Mouse (Mus musculus) lung, embryonic 16.5 days (tissue): ENCODE measurements around the gene Foxn3. TPM values are rescaled to one million over a fixed set of nuclear protein-coding genes. Genes with fewer than 3 reads are reported as not detected.

Experiments used
- ATAC-seq: fragments of 200-750 bp; cut with Nextera tagmentation; 2 replicates; pipeline ENCODE4 v1.8.0; 2017; ENCODE audit warnings: low read depth, mild to moderate bottlenecking, moderate library complexity
- H3K27ac ChIP-seq: fragments of 300-500 bp; sonication (generic); 2 replicates; pipeline ENCODE4 v1.5.1; 2014; ENCODE audit warnings: mild to moderate bottlenecking, control low read depth, low read length
- H3K27me3 ChIP-seq: fragments of 300-500 bp; sonication (generic); 2 replicates; pipeline ENCODE4 v1.6.1; 2014; ENCODE audit warnings: low read depth, low read length, mixed read lengths; ENCODE audit not compliant: control insufficient read depth, insufficient read depth
- H3K36me3 ChIP-seq: fragments of 300-500 bp; sonication (generic); 2 replicates; pipeline ENCODE4 v1.6.1; 2014; ENCODE audit warnings: low read length; ENCODE audit not compliant: control insufficient read depth, insufficient read depth
- H3K4me1 ChIP-seq: fragments of 300-500 bp; sonication (generic); replicated peaks from 2 replicates; pipeline ENCODE4 v1.6.1; 2014; ENCODE audit warnings: low read length, mixed read lengths; ENCODE audit not compliant: control insufficient read depth, insufficient read depth
- H3K4me2 ChIP-seq: fragments of 300-500 bp; sonication (generic); 2 replicates; pipeline ENCODE4 v1.6.1; 2014; ENCODE audit warnings: low read depth, low read length, control low read depth
- H3K4me3 ChIP-seq: fragments of 300-500 bp; sonication (generic); 2 replicates; pipeline ENCODE4 v1.5.1; 2014; ENCODE audit warnings: mild to moderate bottlenecking, low read length, control low read depth
- H3K9ac ChIP-seq: fragments of 300-500 bp; sonication (generic); 2 replicates; pipeline ENCODE4 v1.6.1; 2014; ENCODE audit warnings: low read length, control low read depth
- H3K9me3 ChIP-seq: fragments of 300-500 bp; sonication (generic); 2 replicates; pipeline ENCODE4 v1.6.1; 2016; ENCODE audit warnings: low read length; ENCODE audit not compliant: control insufficient read depth
- WGBS: fragments of 180-500 bp; shearing (Covaris S2); extraction: QIAGEN DNeasy Blood & Tissue Kit; methylation state at CpG from one replicate; pipeline ENCODE4 v1.1.7; 2014; 5-methylcytosine and 5-hydroxymethylcytosine counted together
- polyA plus RNA-seq: library from polyadenylated mRNA; unstranded; fragments of >200 nt; fragmentation: Nextera tagmentation; extraction: Ambion mirVana; gene quantifications from 2 replicates; pipeline ENCODE4 v1.2.1, GENCODE M21; 2015

Gene Foxn3
- polyA plus RNA-seq, 1 experiment from 2014 or later = 60.8 TPM

- Histone ChIP-seq H3K4me1 (peaks cover 4% of the 10 kb centered on the region; the same call in 1 of the 2 replicates), H3K27me3 (no peaks in the 10 kb centered on the region), H3K36me3 (0 out of 2 replicates have a peak, but pooled peaks cover 6% of the 10 kb centered on the region), H3K4me3 (no peak overlapping the region), H3K4me2 (no peak overlapping the region), H3K9ac (no peak overlapping the region), H3K9me3 (no peaks in the 10 kb centered on the region), H3K27ac (no peak overlapping the region)
- 80% methylated on average over 6 of the region's 6 CpGs for WGBS
- no peak for ATAC-seq
These were observed 188.0 kb downstream of the Foxn3 start for GRCm38 (mm10) chr12:99375426-99375825.

- 0 out of 2 replicates have a peak, but pooled peaks cover 6% of the 10 kb centered on the region for H3K36me3 ChIP-seq
- no peak overlapping the region for H3K9ac ChIP-seq
- 68% methylated on average over 12 of the region's 12 CpGs for WGBS
- no peak overlapping the region for H3K27ac ChIP-seq
- no peak for ATAC-seq
- H3K4me3 ChIP-seq = no peak overlapping the region
- no peak overlapping the region for H3K4me2 ChIP-seq
- no peaks in the 10 kb centered on the region for H3K27me3 ChIP-seq
- no peaks in the 10 kb centered on the region for H3K9me3 ChIP-seq
- peaks cover 4% of the 10 kb centered on the region; the same call in 1 of the 2 replicates for H3K4me1 ChIP-seq
These were observed 189.2 kb downstream of the Foxn3 start for GRCm38 (mm10) chr12:99374099-99374600.

- ATAC-seq = no peak
- Histone ChIP-seq H3K27me3 (no peaks in the 10 kb centered on the region), H3K36me3 (0 out of 2 replicates have a peak, but pooled peaks cover 6% of the 10 kb centered on the region), H3K27ac (no peak overlapping the region), H3K9me3 (no peaks in the 10 kb centered on the region), H3K4me3 (no peak overlapping the region), H3K9ac (no peak overlapping the region), H3K4me1 (peaks cover 4% of the 10 kb centered on the region; the same call in 1 of the 2 replicates), H3K4me2 (no peak overlapping the region)
- WGBS = 79% methylated on average over 4 of the region's 4 CpGs
These were observed 189.8 kb downstream of the Foxn3 start for GRCm38 (mm10) chr12:99373584-99373983.

GRCm38 (mm10) chr12:99371500-99371899, 191.9 kb downstream of the Foxn3 start:
- Histone ChIP-seq H3K36me3 (0 out of 2 replicates have a peak, but pooled peaks cover 6% of the 10 kb centered on the region), H3K4me1 (no peaks in the 10 kb centered on the region; the same call in 1 of the 2 replicates), H3K9me3 (no peaks in the 10 kb centered on the region), H3K9ac (no peak overlapping the region), H3K27me3 (no peaks in the 10 kb centered on the region), H3K4me3 (no peak overlapping the region), H3K27ac (no peak overlapping the region), H3K4me2 (no peak overlapping the region)
- WGBS = 38% methylated on average over 5 of the region's 5 CpGs
- no peak for ATAC-seq

- H3K9ac ChIP-seq = no peak overlapping the region
- no peaks in the 10 kb centered on the region for H3K9me3 ChIP-seq
- 88% methylated on average over 10 of the region's 10 CpGs for WGBS
- no peaks in the 10 kb centered on the region for H3K27me3 ChIP-seq
- no peak overlapping the region for H3K4me2 ChIP-seq
- ATAC-seq = no peak
- H3K4me3 ChIP-seq = no peak overlapping the region
- no peaks in the 10 kb centered on the region for H3K36me3 ChIP-seq
- H3K27ac ChIP-seq = no peak overlapping the region
- H3K4me1 ChIP-seq = no peaks in the 10 kb centered on the region; the same call in 1 of the 2 replicates
These were observed 195.1 kb downstream of the Foxn3 start for GRCm38 (mm10) chr12:99368251-99368650.

GRCm38 (mm10) chr12:99365999-99366398, 197.4 kb downstream of the Foxn3 start:
- Histone ChIP-seq H3K27ac (no peak overlapping the region), H3K9me3 (no peaks in the 10 kb centered on the region), H3K36me3 (no peaks in the 10 kb centered on the region), H3K4me3 (no peak overlapping the region), H3K9ac (no peak overlapping the region), H3K27me3 (no peaks in the 10 kb centered on the region), H3K4me1 (peaks cover 13% of the 10 kb centered on the region; the same call in 1 of the 2 replicates), H3K4me2 (no peak overlapping the region)
- ATAC-seq = no peak
- WGBS = 70% methylated on average over 9 of the region's 9 CpGs

- Histone ChIP-seq H3K27ac (no peak overlapping the region), H3K4me3 (no peak overlapping the region), H3K9ac (no peak overlapping the region), H3K36me3 (no peaks in the 10 kb centered on the region), H3K4me2 (no peak overlapping the region), H3K27me3 (no peaks in the 10 kb centered on the region), H3K9me3 (no peaks in the 10 kb centered on the region), H3K4me1 (peaks cover 13% of the 10 kb centered on the region; the same call in 1 of the 2 replicates)
- WGBS = 60% methylated on average over 6 of the region's 6 CpGs
- no peak for ATAC-seq
These were observed 199.2 kb downstream of the Foxn3 start for GRCm38 (mm10) chr12:99364201-99364600.

- no peaks in the 10 kb centered on the region for H3K9me3 ChIP-seq
- WGBS = 81% methylated on average over 6 of the region's 6 CpGs
- ATAC-seq = no peak
- no peak overlapping the region for H3K9ac ChIP-seq
- H3K4me1 ChIP-seq = peaks cover 13% of the 10 kb centered on the region; the same call in 1 of the 2 replicates
- H3K27me3 ChIP-seq = no peaks in the 10 kb centered on the region
- no peaks in the 10 kb centered on the region for H3K36me3 ChIP-seq
- no peak overlapping the region for H3K4me2 ChIP-seq
- no peak overlapping the region for H3K4me3 ChIP-seq
- H3K27ac ChIP-seq = no peak overlapping the region
These were observed 200.4 kb downstream of the Foxn3 start for GRCm38 (mm10) chr12:99363024-99363423.

GRCm38 (mm10) chr12:99361752-99362132, 201.6 kb downstream of the Foxn3 start:
- Histone ChIP-seq H3K4me3 (no peak overlapping the region), H3K9me3 (no peaks in the 10 kb centered on the region), H3K36me3 (no peaks in the 10 kb centered on the region), H3K4me1 (peaks cover 13% of the 10 kb centered on the region; the same call in 1 of the 2 replicates), H3K27ac (no peak overlapping the region), H3K4me2 (no peak overlapping the region), H3K27me3 (no peaks in the 10 kb centered on the region), H3K9ac (no peak overlapping the region)
- no peak; the same call in 1 of the 2 replicates for ATAC-seq
- WGBS = 40% methylated on average over 4 of the region's 5 CpGs
